Mouse (Mus musculus): ENCODE measurements around the gene Pld2.
"Not testable (repeated sequence)": the region's sequence is repeated elsewhere in the genome, so short reads cannot be mapped to it uniquely, and the experiment has no call there.

The Pld2 gene

GRCm38 (mm10) chr11:70539877-70540587 is at the start of gene Pld2:
TSS of gene Pld2 (plus strand) at chr11:70540064.
- CTCF ChIA-PET, result no interaction called here

- CTCF ChIA-PET, result interaction anchor here (0.6 kb wide), 1 partner anchor 236 kb away, joined by 5 read pairs; no protein-coding TSS in a partner anchor
Measured at GRCm38 (mm10) chr11:70499566-70500475, 40.0 kb upstream of the Pld2 start.

GRCm38 (mm10) chr11:70500476-70500812 is 39.4 kb upstream of the Pld2 start:
- CTCF ChIA-PET, result interaction anchor here (0.6 kb wide), 1 partner anchor 235 kb away, joined by 5 read pairs; no protein-coding TSS in a partner anchor

- CTCF ChIA-PET, result no interaction called here
Measured at GRCm38 (mm10) chr11:70502018-70502417, 37.8 kb upstream of the Pld2 start.

- CTCF ChIA-PET, result interaction anchor here (0.6 kb wide), 1 partner anchor 56 kb away, joined by 5 read pairs; no protein-coding TSS in a partner anchor
Measured at GRCm38 (mm10) chr11:70504970-70505369, 34.9 kb upstream of the Pld2 start, which contains the start of gene Tm4sf5. TSS of gene Tm4sf5 (plus strand) at chr11:70505244.

- CTCF ChIA-PET, result interaction anchor here (0.6 kb wide), 2 partner anchors 74 to 808 kb away, joined by 3 read pairs; no protein-coding TSS in a partner anchor
Measured at GRCm38 (mm10) chr11:70506385-70506784, 33.5 kb upstream of the Pld2 start.

GRCm38 (mm10) chr11:70506962-70507515 is 32.8 kb upstream of the Pld2 start:
- CTCF ChIA-PET, result interaction anchor here (0.6 to 1.3 kb wide), 6 partner anchors 29 to 808 kb away, joined by 3 to 5 read pairs (median 3); partner anchors contain the start of gene Arrb2

GRCm38 (mm10) chr11:70509753-70510564 is 29.9 kb upstream of the Pld2 start:
- CTCF ChIA-PET, result no interaction called here

- CTCF ChIA-PET, result interaction anchor here (0.7 kb wide), 3 partner anchors 8 to 1436 kb away, joined by 3 to 4 read pairs (median 4); partner anchors contain the start of gene Gltpd2
Measured at GRCm38 (mm10) chr11:70511242-70511641, 28.6 kb upstream of the Pld2 start.

- CTCF ChIA-PET, result interaction anchor here (0.6 to 0.7 kb wide), 2 partner anchors 81 to 1436 kb away, joined by 3 read pairs; no protein-coding TSS in a partner anchor
Measured at GRCm38 (mm10) chr11:70511825-70512224, 28.0 kb upstream of the Pld2 start.

- CTCF ChIA-PET, result no interaction called here
Measured at GRCm38 (mm10) chr11:70512709-70513342, 27.0 kb upstream of the Pld2 start.

- CTCF ChIA-PET, result no interaction called here
Measured at GRCm38 (mm10) chr11:70513520-70513919, 26.3 kb upstream of the Pld2 start.

- CTCF ChIA-PET, result no interaction called here
Measured at GRCm38 (mm10) chr11:70514288-70514687, 25.6 kb upstream of the Pld2 start, which contains the start of gene Vmo1. TSS of gene Vmo1 (minus strand) at chr11:70514616.

GRCm38 (mm10) chr11:70516352-70516751 is 23.5 kb upstream of the Pld2 start:
- CTCF ChIA-PET, result no interaction called here

GRCm38 (mm10) chr11:70518436-70518835 is 21.4 kb upstream of the Pld2 start:
- CTCF ChIA-PET, result no interaction called here

GRCm38 (mm10) chr11:70518923-70519322 is 20.9 kb upstream of the Pld2 start, which contains the start of gene Gltpd2:
TSS of gene Gltpd2 (plus strand) at chr11:70519196.
- CTCF ChIA-PET, result interaction anchor here (0.5 kb wide), 2 partner anchors 8 to 20 kb away, joined by 3 to 4 read pairs; no protein-coding TSS in a partner anchor

- CTCF ChIA-PET, result interaction anchor here (1.3 kb wide), 1 partner anchor 108 kb away, joined by 4 read pairs; no protein-coding TSS in a partner anchor
Measured at GRCm38 (mm10) chr11:70520178-70520769, 19.6 kb upstream of the Pld2 start.

GRCm38 (mm10) chr11:70523306-70523989 is 16.4 kb upstream of the Pld2 start:
- CTCF ChIA-PET, result not testable (repeated sequence)

GRCm38 (mm10) chr11:70524782-70525181 is 15.1 kb upstream of the Pld2 start:
- CTCF ChIA-PET, result interaction anchor here (0.6 kb wide), 1 partner anchor 175 kb away, joined by 3 read pairs; the partner anchor contains the start of gene Inca1
